Mouse (Mus musculus) lung, postnatal 0 days (tissue): ENCODE results near the gene Gm17783.

Experiments used
- CTCF ChIP-seq: IDR thresholded peaks from 2 replicates; pipeline ENCODE4 v1.5.1; 2016; ENCODE audit warnings: antibody characterized with exemption, mild to moderate bottlenecking
- EP300 ChIP-seq: IDR thresholded peaks from 2 replicates; pipeline ENCODE4 v1.6.1; 2016; ENCODE audit warnings: antibody characterized with exemption, mild to moderate bottlenecking, control low read depth

- TF ChIP-seq CTCF, result no peak
- TF ChIP-seq EP300, result no peak
Observed at GRCm38 (mm10) chr16:45492927-45493326, 38.9 kb downstream of the Gm17783 start, which contains the start of gene Gm609.
